ENCODE assay signal across 11 mouse cellular contexts in genomic region chr10:107493580-107494474, GRCm38 (mm10). TPM values are rescaled to one million over a fixed set of nuclear protein-coding genes. Genes with fewer than 3 reads are reported as not detected.
A peak's percentile ranks its signal among the peaks of the same experiment; 100 is the strongest.
DNase-seq lines count a peak whose midpoint lies in the region; ATAC-seq and TF ChIP-seq lines count a peak whose summit lies in the region.
"Had no signal": no experiment of that assay in that cellular context is flagged by ENCODE, and none has a peak within 500 bp of the region (broad histone marks: within the 10 kb centered on the region; RNA-seq: fewer than 3 reads in every experiment).

No protein-coding gene starts in this region.

- DNase-seq in heart, embryonic 10.5 days (ENCODE audit: low spot score), result no peak
- no peak for DNase-seq in heart, postnatal 4 days
- DNase-seq in ES-CJ7 (ENCODE audit: low read depth, low spot score), result peak; percentile 36
- no peak for DNase-seq in forebrain, postnatal 0 days
- DNase-seq in midbrain, embryonic 10.5 days (ENCODE audit: low spot score), result no peak
- DNase-seq in ovary, adult 18-20 months (ENCODE audit: low spot score), result no peak
- no peak for DNase-seq in right cerebral cortex, postnatal 14 days
- no peak for DNase-seq in layer of hippocampus, adult 9-10 months (ENCODE audit: low spot score)
- DNase-seq: adrenal gland, adult 8-10 months had no signal

- H3K36me3 ChIP-seq in heart, embryonic 10.5 days, result no peaks in the 10 kb centered on the region
- no peaks in the 10 kb centered on the region for H3K36me3 ChIP-seq in forebrain, postnatal 0 days (ENCODE audit: insufficient read depth)
- no peaks in the 10 kb centered on the region for H3K36me3 ChIP-seq in midbrain, embryonic 10.5 days

- H3K4me3 ChIP-seq in heart, embryonic 10.5 days, result peak overlapping the region; percentile 46
- peak overlapping the region; percentile 33 for H3K4me3 ChIP-seq in forebrain, postnatal 0 days (ENCODE audit: low read depth, low read length)
- peak overlapping the region; percentile 37 for H3K4me3 ChIP-seq in midbrain, embryonic 10.5 days
- H3K4me3 ChIP-seq: erythroblast, embryonic 14.5 days had no signal

- TF ChIP-seq CTCF in forebrain, postnatal 0 days (IDR thresholded peaks at IDR 0.05; ENCODE audit: low read depth), result no peak

- 40% methylated on average over 20 of the region's 20 CpGs for WGBS in heart, embryonic 10.5 days
- 52% methylated on average over 20 of the region's 20 CpGs for WGBS in forebrain, postnatal 0 days
- 36% methylated on average over 20 of the region's 20 CpGs for WGBS in midbrain, embryonic 10.5 days

- H3K27me3 ChIP-seq in heart, embryonic 10.5 days (ENCODE audit: insufficient read depth, poor library complexity, severe bottlenecking), result peaks cover 4% of the 10 kb centered on the region; the same call in 1 of the 2 replicates
- H3K27me3 ChIP-seq in forebrain, postnatal 0 days (ENCODE audit: insufficient read depth, low read length), result no peaks in the 10 kb centered on the region
- H3K27me3 ChIP-seq in midbrain, embryonic 10.5 days (ENCODE audit: low read depth, poor library complexity, severe bottlenecking), result peaks cover 10% of the 10 kb centered on the region

- peak overlapping the region; percentile 29; the same call in 1 of the 2 replicates for H3K9ac ChIP-seq in forebrain, postnatal 0 days

- ATAC-seq in forebrain, postnatal 0 days, result peak; percentile 73

- peak overlapping the region; percentile 45 for H3K4me2 ChIP-seq in forebrain, postnatal 0 days (ENCODE audit: low read depth)

- H3K4me1 ChIP-seq in heart, embryonic 10.5 days, result peaks cover 12% of the 10 kb centered on the region
- no peaks in the 10 kb centered on the region for H3K4me1 ChIP-seq in forebrain, postnatal 0 days (ENCODE audit: insufficient read depth)
- H3K4me1 ChIP-seq in midbrain, embryonic 10.5 days, result peaks cover 18% of the 10 kb centered on the region

- no peaks in the 10 kb centered on the region for H3K9me3 ChIP-seq in heart, embryonic 10.5 days
- H3K9me3 ChIP-seq in forebrain, postnatal 0 days (ENCODE audit: low read length), result no peaks in the 10 kb centered on the region
- no peaks in the 10 kb centered on the region for H3K9me3 ChIP-seq in midbrain, embryonic 10.5 days (replicated peaks)

- 0 out of 2 replicates have a peak overlapping the region, but pooled peaks have one; percentile 42 for H3K27ac ChIP-seq in heart, embryonic 10.5 days
- H3K27ac ChIP-seq in forebrain, postnatal 0 days (ENCODE audit: low read depth, low read length), result no peak overlapping the region
- H3K27ac ChIP-seq in midbrain, embryonic 10.5 days (replicated peaks), result peak overlapping the region; percentile 68

RNA-seq across cellular contexts. Expression of gene Myf6, which starts 0.7 kb away (rescaled TPM):
- polyA plus RNA-seq in heart, embryonic 10.5 days (2016; fragmentation: Nextera tagmentation; extraction: Ambion mirVana), result 0.30 TPM in 1 of 2 replicates, not detected in the other
- total RNA-seq in heart, postnatal 4 days (2021), result under 1 TPM in 1 of 2 experiments, not detected in 1; 0.20 TPM
- total RNA-seq in forebrain, postnatal 0 days (2014; rRNA removed), result 0.38 TPM in 1 of 2 replicates, not detected in the other
- polyA plus RNA-seq in forebrain, postnatal 0 days (2015; fragmentation: Nextera tagmentation; extraction: Ambion mirVana), result not detected in 2 replicates
- not detected in 2 replicates for polyA plus RNA-seq in midbrain, embryonic 10.5 days (2016; fragmentation: Nextera tagmentation; extraction: Ambion mirVana)
- total RNA-seq: adrenal gland, adult 8-10 months; layer of hippocampus, postnatal 10 days had no signal
- polyA plus RNA-seq: erythroblast, embryonic 14.5 days had no signal

RNA-seq across cellular contexts. Expression of gene Myf5, which starts 7.9 kb away (rescaled TPM):
- 1.3 and 2.8 TPM in 2 replicates for polyA plus RNA-seq in heart, embryonic 10.5 days (2016; fragmentation: Nextera tagmentation; extraction: Ambion mirVana)
- not detected for total RNA-seq in heart, postnatal 4 days (2021)
- total RNA-seq in forebrain, postnatal 0 days (2014; rRNA removed), result not detected in 2 replicates
- not detected in 2 replicates for polyA plus RNA-seq in forebrain, postnatal 0 days (2015; fragmentation: Nextera tagmentation; extraction: Ambion mirVana)
- 2.8 and 3.3 TPM in 2 replicates for polyA plus RNA-seq in midbrain, embryonic 10.5 days (2016; fragmentation: Nextera tagmentation; extraction: Ambion mirVana)
- total RNA-seq: adrenal gland, adult 8-10 months; layer of hippocampus, postnatal 10 days had no signal
- polyA plus RNA-seq: erythroblast, embryonic 14.5 days had no signal
